Mouse (Mus musculus) induced T-regulatory cell, adult 2 months (primary cell): Measurements from ENCODE around the gene Tlk2.
A peak's percentile ranks its signal among the peaks of the same experiment; 100 is the strongest.

ENCODE experiments used
- DNase-seq: peaks from one replicate; pipeline ENCODE4 v3.0.0-alpha.2; 2012; ENCODE audit warnings: low read depth

Tlk2 gene

DNA sequence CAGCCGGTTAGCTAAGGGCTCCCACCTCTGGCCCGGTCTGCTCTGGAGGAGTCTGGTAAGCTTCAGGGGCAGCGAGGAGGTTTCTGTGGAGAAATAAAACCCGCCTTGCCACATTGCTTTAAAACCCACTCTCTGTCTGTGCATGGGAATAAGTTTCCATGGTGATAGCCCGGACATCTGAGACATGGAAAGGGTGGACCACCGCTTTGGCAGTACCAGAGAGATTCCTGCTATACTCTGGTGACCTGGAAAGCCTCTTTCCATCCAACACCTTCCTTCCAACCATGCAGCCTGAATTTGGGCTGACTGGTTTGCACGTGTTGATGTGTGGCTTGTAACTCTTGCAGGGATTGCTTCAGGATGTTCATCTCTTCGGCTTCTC is 135.0 kb downstream of the Tlk2 start:
- no peak for DNase-seq

DNA sequence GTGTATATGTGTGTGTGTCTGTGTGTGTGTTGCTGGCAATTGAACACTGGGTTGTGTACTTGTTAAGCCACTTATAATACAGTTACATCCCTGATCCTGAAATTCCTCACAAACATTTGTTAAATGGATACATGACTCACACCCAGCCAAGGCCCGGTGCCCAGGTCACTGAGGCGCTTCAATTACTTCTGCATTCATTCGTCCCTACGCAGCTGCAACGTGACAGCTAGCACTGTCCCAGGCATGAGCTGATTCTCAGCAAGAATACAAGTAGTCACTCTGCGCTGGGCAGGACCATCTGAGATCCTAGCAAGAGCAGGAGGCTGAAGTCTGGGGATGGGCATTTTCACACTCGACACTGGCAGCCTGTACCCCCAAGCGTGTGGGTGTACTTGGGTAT is 136.7 kb downstream of the Tlk2 start:
- no peak for DNase-seq

DNA sequence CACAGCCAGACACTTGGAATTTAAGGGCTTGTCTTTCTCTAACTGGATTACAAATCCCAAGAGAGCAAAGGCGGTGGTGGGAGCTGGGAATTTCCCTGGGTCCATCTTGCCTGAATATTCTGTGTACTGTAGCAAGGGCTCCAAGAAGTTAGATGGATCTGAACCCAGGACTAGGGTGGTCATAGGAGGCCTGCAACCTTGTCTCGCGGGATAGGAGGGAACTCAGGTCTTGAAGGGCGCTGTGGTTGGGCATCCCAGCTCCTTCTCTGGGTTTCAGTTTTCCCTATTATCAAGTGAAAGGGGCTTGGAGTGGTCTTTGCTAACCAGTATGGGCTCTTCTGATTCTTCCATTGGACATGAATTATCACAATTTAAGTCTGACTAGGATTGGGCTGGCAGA is 137.5 kb downstream of the Tlk2 start:
- DNase-seq: no peak

DNA sequence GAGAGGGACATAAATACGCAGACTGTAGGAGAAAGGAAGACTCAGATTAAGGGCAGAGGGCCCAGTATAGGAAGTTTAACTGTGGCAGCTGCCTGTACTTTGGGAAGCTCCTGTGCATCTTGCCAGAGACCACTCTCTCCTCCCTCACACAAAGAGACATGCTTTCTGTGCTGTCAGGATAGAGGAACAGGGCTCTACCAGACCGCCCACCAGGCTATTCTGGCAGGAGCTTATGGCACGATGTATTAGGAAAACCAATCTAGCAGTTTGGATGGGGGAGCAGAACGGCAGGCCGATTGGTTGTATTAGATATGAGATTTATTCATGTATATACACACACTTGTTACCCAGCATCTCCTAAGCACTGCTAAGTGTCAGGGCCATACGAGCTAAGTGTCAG is 139.2 kb downstream of the Tlk2 start:
- no peak for DNase-seq

DNA sequence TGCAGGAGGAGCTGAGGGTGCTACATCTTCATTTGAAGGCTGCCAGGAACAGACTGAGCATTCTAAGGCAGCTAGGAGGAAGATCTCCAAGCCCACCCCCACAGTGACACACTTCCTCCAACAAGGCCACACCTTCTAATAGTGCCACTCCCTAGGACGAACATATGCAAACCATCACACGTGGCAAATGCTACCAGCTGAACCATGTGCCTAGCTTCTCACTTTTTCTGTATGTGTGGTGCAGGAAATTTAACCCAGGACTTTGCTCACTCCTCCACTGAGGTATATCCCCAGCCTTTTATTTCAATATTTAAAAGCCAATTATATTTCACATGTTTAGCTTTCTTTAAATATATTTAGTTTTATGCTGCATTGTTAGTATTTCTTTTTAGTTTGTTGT is 142.5 kb downstream of the Tlk2 start:
- no peak for DNase-seq

DNA sequence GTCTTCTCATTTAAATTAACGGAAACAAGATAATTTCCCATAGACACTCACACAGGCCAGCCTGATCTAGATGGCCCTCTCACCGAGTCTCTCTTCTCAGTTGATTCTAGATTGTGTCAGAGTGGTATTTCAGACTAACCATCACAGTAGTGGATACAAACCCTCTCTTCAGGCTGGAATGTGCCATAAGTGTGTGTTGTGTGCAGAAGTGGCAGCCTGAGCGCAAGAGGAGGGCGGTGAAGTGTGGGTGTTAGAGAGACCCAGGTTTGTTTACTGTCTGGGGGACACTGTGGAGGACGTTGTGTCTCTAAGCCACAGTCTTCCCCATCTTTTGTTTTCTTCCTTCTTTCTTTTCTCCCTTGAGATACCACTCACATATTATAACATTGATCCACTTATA is 144.9 kb downstream of the Tlk2 start:
- DNase-seq: no peak

DNA sequence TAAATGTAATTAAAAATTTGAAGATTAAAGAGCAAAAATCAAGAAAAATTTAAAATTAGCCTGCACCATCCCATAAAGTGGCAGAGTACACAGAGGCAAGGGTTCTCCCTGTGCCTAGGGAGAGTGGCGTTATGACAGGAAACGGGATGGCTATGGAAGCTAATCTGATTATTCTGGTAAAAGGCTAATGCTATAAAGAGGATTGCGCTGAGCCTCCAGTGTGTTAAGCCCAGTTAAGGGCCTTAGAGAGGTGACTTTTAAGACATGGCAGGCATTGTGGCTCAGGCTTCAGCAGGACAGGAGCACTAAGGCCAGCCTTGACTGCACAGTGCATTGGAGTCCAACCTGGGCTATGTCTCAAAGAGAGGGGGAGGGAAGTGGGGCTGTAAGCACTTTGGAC is 148.5 kb downstream of the Tlk2 start:
- DNase-seq: no peak

DNA sequence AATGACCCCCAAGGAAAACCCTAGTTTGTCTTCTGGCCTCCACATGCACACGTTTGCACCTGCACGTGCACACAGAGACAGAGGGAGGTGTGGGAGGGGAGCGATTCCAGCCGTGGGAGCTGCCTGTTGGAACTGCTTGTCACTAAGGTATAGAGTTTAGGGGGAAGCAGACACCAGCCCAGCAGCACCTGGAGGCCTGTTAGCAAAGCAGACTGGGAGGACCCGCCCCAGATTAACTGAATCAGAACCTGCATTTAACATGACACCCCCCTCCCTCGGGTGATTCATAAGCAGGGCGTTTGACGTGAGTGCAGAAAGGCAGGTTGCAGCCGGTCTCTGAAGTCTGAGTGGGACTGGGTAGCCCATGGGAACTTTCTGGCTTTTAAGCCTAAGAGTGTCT is 151.4 kb downstream of the Tlk2 start:
- no peak for DNase-seq

DNA sequence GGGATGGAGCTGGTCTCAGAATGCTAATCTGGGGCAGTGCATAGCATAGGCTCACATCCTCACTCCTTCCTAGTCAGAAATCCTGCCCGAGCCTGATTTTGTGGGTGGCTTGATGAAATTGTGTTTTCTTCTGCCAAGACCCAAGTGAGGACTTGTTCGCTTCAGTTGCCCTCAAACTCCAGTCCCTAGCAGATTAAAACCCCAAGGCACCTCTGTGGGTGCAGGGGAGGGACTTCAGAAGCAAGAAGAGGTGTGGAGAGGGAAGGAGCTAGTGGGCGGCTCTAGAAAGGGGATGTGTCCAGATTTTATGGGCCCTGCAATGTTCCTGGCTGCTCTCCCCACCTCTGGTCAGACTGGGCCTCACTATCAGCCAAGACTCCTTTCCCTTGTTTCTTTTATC is 152.5 kb downstream of the Tlk2 start:
- DNase-seq: no peak

DNA sequence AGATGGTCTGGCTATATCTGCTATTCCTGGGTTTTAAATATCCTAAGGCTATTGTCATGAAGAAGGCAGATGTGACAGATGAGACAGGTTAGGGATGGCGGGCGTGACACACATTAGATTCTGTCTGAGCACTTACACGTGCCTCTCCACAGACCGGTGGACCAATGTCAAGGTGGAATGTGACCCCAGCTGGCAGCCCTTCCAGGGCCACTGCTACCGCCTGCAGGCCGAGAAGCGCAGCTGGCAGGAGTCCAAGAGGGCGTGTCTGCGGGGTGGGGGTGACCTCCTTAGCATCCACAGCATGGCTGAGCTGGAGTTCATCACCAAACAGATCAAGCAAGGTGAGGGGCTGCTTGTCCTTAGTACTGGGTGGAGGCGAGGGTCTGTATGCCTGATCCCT is 153.1 kb downstream of the Tlk2 start:
- no peak for DNase-seq

DNA sequence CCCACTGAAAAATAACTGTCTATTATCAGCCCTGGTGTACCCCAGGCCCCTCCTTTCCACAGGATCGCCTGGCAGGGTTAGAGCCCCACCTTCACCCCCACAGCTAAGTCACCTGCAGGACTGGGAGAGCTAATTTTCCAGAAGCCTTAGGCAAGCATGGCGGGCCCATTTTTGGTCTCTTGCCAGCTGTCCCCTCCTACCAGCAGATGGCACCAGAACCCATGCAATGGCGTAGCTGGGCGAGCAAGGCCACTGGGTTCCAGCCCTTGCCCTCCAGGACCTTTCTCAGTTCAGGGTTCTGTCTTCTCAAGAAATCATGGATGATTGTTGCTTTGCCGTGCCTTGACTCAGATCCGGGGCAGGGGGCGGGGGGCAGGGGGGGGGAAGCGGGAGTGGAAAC is 153.9 kb downstream of the Tlk2 start:
- DNase-seq: peak; percentile 29
